Mouse (Mus musculus) left cerebral cortex, adult 8-10 months (tissue): ENCODE measurements at regions not wholly inside any gene's neighbourhood (a gene's known extent, or its start where the extent isn't known, plus 50 kb on each side); places are given as distances from the start of the nearest gene placed in this dataset.

Experiments
- DNase-seq, 2 experiments: peaks; one replicate each; pipeline ENCODE4 v3.0.0; 2022; ENCODE audit warnings: low spot score in 2 of 2

GRCm38 (mm10) chr3:45523281-45523680, 145.1 kb downstream of the Pcdh10 start:
- DNase-seq: no peak

GRCm38 (mm10) chr3:45547091-45547490, 168.9 kb downstream of the Pcdh10 start:
- no peak for DNase-seq

GRCm38 (mm10) chr3:45555736-45556135, 177.5 kb downstream of the Pcdh10 start:
- peak; percentile 26 to 43 for DNase-seq

GRCm38 (mm10) chr3:45572995-45573394, 194.8 kb downstream of the Pcdh10 start:
- DNase-seq: no peak

GRCm38 (mm10) chr3:45577035-45577434, 198.8 kb downstream of the Pcdh10 start:
- no peak for DNase-seq

- no peak for DNase-seq
Observed at GRCm38 (mm10) chr3:45593561-45593960, 215.4 kb downstream of the Pcdh10 start.

- DNase-seq: no peak
Observed at GRCm38 (mm10) chr3:45602278-45602677, 224.1 kb downstream of the Pcdh10 start.

GRCm38 (mm10) chr3:45603151-45603550, 225.0 kb downstream of the Pcdh10 start:
- no peak for DNase-seq

- no peak for DNase-seq
Observed at GRCm38 (mm10) chr3:45620729-45621128, 242.5 kb downstream of the Pcdh10 start.

GRCm38 (mm10) chr3:45645856-45646450, 267.8 kb downstream of the Pcdh10 start:
- no peak for DNase-seq

- no peak for DNase-seq
Observed at GRCm38 (mm10) chr3:45649361-45649760, 271.2 kb downstream of the Pcdh10 start.

GRCm38 (mm10) chr3:45657023-45657422, 278.8 kb downstream of the Pcdh10 start:
- DNase-seq: no peak

- DNase-seq: no peak
Observed at GRCm38 (mm10) chr3:45658093-45658776, 280.0 kb downstream of the Pcdh10 start.

- no peak for DNase-seq
Observed at GRCm38 (mm10) chr3:45659052-45659451, 280.9 kb downstream of the Pcdh10 start.

GRCm38 (mm10) chr3:45670434-45670833, 292.2 kb downstream of the Pcdh10 start:
- no peak for DNase-seq

GRCm38 (mm10) chr3:45677672-45678071, 299.5 kb downstream of the Pcdh10 start:
- DNase-seq: no peak

- no peak for DNase-seq
Observed at GRCm38 (mm10) chr3:45681410-45681809, 303.2 kb downstream of the Pcdh10 start.

- no peak for DNase-seq
Observed at GRCm38 (mm10) chr3:45707891-45708290, 329.7 kb downstream of the Pcdh10 start.
